Mouse (Mus musculus): Measurements from ENCODE around the gene Atp2a3.

Gene Atp2a3

DNA sequence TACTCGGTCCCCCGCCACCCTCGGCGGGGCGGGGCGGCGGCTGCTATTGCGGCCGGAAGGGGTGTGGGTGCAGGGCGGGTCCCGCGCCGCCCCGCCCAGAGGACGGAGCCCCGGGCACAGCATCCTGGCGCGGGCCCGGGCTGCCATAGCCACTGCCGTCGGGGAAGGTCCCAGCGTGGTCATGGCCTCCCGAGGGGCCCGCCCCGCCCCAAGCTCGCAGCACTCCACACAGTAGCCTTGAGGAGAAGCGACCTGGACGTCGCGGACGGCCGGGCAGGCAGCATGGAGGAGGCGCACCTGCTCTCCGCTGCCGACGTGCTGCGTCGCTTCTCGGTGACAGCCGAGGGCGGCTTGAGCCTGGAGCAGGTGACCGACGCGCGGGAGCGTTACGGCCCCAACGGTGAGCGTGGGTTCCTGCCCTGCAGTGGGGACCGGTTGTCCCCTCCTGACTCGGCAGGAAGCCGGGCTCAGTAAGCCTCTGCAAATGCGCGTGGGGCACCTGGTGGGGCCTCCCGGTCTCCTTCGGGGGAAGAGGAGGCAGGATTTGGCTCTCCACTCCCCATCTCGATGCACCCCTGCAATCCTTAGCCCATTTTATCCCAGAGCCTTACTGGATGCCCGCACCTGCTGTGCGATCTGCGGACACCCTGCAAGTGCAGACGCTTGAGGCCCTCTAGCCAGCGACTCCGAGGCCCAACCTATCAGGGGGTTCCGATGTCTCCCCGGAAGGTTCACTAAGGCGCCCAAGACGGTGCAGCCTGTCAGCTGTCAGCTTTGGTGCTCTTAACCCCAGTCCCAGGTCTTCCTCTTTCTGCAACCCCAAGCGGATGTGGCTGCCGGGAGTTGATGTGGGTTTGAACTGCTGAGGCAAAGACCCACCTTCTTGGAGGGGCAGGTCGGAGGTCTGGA, at the start of gene Atp2a3:
Atp2a3 (plus strand) TSS at position 98 of the 909 bp plus-strand sequence.
- peak; percentile 39 to 58 for DNase-seq

- DNase-seq: no peak
These were observed 43.5 kb upstream of the Atp2a3 start for GRCm38 (mm10) chr11:72917299-72917996.

GRCm38 (mm10) chr11:72923116-72923515, 37.9 kb upstream of the Atp2a3 start:
- DNase-seq: peak; percentile 63 to 75

- no peak for DNase-seq
These were observed 36.5 kb upstream of the Atp2a3 start for GRCm38 (mm10) chr11:72924458-72924857.

- no peak for DNase-seq
These were observed 35.9 kb upstream of the Atp2a3 start for GRCm38 (mm10) chr11:72925067-72925466.

GRCm38 (mm10) chr11:72926226-72926890, 34.6 kb upstream of the Atp2a3 start:
- DNase-seq: peak; percentile 78 to 84

DNA sequence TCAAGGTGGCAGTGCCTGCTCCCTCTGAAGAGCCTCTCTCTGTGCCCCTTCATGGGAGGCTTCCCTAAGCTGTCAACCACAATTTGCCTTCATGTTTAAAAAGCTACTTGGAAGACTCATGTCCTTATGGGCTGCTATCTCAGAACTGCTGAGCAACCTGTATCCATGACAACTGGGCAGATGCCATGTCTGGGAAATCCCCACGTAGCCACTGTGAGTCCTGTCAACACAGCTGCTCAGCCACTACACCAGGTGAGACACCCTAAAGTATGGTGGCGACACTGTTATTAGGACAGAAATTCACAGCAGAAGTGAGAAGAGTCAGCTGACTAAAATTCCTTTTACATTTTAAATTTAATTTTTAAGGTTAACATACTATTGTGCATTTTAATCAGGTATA, 32.5 kb upstream of the Atp2a3 start:
- no peak for DNase-seq

DNA sequence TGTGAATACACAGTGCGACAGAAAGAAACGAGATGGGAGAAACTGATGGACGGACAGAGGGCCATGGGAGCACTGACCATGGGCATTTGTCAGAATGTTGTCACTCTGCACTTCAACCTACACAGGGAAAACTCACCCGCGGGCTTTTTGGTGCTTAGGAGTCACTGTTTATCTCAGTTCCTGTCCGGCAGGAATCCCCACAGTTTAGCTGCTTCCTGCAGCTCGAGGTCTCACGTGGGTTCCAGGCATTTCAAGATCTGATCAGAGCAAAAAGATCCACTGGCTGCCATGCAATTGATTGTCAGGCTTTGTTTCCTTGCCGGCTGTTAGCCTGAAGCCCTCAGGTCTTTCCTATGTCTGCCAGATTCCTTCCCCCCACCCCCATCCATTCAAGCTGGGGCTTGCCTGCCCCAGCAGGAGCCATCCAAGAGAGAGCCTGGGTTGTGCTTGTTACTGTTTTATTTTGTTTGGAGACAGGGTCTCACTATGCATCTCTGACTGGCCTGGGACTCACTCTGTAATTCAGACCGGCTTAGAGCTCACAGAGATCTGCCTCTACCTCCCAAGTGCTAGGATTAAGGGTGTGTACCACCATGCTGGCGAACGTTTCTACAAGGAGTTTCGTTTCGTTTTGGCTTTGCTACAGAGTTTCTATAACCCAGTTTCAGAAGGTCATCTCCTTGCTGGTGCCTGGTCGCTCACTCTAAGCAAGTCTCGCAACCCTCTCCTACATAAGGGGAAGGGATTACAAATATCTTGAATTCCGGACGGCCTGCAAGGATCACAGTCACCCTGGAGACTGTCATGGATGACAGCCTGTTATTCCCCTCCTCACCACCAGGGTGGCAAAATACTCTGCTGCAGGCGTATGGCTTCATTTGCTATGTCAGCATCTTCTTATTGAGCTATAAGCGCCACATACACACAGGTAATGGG, 20.5 kb upstream of the Atp2a3 start:
- peak; percentile 63 to 75 for DNase-seq

- DNase-seq: peak; percentile 43 to 60
These were observed 15.8 kb upstream of the Atp2a3 start for GRCm38 (mm10) chr11:72944996-72945793.

GRCm38 (mm10) chr11:72945875-72946559, 15.0 kb upstream of the Atp2a3 start:
- peak in 1 of 2 experiments; percentile 32 for DNase-seq

- no peak for DNase-seq
These were observed 14.3 kb upstream of the Atp2a3 start for GRCm38 (mm10) chr11:72946560-72947119.

DNA sequence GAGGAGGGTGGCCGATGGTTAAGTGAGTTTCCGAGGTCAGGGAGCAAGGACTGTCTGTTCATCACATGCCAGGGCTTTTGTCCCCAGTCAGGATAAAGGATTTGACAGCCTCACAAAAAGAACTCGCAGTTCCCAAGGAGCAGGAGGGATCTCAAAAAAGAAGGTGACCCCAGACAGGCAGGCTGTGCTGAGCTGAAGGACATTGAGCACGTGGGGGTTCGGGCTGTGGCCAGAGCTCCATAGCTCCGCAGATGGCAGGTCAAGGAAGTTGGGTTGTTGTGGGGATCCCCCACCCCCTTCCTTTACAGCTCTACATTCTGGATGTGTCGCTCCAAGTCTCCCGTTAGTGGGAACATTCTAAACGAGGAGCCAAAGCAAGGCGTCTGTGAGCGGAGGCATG, 13.1 kb upstream of the Atp2a3 start:
- DNase-seq: no peak

GRCm38 (mm10) chr11:72948254-72948653, 12.7 kb upstream of the Atp2a3 start:
- no peak for DNase-seq

GRCm38 (mm10) chr11:72951137-72952000, 9.6 kb upstream of the Atp2a3 start:
- DNase-seq: peak; percentile 63 to 73

DNA sequence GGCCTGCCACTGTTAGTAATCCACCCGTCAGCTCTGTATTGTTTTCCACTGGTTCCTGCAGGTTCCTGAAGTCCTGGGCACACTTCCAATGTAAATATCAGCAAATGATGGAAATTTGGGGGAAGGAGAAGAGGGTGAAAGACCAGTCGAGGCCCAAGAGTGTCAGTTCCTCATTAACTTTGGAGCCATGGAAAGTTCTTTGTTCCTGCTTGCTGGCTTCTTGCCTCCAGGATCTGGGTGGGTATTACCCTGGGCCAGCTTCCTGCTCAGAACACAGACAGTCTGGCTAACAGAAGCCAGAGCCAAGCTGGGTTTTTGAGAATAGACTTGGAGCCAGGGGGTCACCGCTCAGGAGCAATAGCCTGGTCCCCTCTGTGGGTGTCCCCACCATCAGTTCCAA, 8.7 kb upstream of the Atp2a3 start:
- peak; percentile 21 to 39 for DNase-seq

DNA sequence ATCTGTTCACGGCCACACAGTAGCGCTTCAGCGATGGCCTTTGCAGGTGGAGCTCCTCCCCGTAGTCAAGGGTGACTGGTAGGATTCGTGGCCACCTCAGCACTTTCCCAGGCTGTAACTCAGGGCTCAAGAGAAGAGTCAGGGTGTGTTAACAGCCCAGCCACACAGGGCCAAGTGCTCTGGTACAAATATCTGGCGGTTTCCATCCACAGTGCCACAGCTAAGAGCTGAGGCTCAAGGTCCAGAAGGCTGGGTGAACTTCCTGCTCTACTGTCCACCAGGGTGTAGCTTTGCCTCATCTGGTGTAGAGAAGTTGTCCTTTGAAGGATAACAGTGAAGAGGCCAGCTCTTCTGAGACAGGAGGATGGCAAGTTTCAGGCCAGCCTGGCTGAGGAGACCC, 8.3 kb upstream of the Atp2a3 start:
- DNase-seq: no peak

DNA sequence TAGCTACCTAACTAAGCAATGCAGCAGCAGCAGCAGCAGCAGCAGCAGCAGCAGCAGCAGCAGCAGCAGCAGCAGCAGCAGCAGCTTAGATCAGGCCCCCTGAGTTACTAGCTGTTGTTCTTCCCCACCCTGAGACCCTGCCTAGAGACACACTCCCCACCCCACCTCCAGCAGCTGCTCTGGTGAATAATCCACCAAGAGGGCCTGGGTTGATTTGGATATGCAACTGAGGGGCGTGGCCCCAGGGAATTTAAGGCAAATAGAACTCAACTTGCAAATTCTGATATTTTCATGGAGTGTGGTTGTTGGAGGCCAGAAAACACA, 7.9 kb upstream of the Atp2a3 start:
- peak in 1 of 2 experiments; percentile 27 for DNase-seq

DNA sequence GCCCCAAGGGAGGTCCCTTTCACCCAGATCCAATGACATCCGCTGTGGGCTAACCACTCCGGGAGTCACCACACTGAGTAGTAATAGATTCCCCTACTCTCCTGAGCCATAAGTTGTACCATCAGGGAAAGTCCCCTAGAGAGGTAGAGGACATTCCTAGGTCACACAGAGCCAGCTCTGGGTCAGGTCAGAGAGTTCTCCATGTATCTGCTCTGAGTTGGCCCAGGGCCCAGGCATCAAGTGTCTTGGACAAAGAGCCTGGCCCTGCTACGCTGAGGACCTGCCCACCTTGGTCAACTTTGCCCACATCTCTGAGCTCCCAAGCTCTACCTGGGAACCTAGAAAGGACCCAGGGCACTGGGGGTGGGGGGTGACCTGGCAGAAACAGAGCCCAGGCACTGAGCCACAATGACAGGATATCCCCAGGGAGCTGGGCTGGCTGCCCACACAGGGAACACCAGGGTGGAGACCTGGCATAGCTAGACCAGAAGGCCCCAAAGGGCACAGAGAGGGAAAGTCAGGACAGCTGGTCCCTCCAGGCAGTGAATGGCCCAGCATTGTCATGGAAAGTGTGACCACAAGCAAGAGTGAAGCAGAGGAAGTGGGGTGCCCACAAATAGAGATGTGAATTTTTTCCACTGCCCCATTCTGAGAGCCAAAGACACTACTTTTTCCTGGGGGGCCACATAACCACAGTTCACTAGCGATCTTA, 7.4 kb upstream of the Atp2a3 start:
- peak; percentile 28 to 47 for DNase-seq

DNA sequence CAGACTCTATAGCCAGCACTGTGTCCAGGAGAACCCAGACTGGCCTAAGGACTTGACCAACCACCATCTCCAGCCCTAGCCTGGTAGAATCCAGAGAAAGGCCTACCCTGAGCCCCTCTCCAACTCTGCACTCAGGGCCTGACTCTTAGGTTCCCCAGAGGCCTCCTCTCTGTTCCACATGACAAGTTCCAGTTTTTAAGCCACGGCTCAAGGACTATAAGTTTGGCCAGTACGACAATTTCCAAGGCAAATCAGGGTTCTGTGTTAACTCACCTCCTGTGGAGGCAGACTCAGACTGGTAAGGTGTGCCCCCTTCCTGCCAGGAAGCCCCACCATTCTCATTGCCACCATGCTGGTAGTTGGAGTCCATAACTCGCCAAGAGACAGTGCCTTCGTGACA, 6.8 kb upstream of the Atp2a3 start:
- DNase-seq: no peak

Data from kidney, postnatal 4 days (tissue).